Mouse (Mus musculus) lung, postnatal 0 days (tissue): Measurements from ENCODE around the gene Lasp1.

Experiments
- CTCF ChIP-seq: IDR thresholded peaks from 2 replicates; pipeline ENCODE4 v1.5.1; 2016; ENCODE audit warnings: antibody characterized with exemption, mild to moderate bottlenecking
- EP300 ChIP-seq: IDR thresholded peaks from 2 replicates; pipeline ENCODE4 v1.6.1; 2016; ENCODE audit warnings: antibody characterized with exemption, mild to moderate bottlenecking, control low read depth

- TF ChIP-seq CTCF: no peak
- TF ChIP-seq EP300: no peak
Measured at GRCm38 (mm10) chr11:97769704-97770103, 29.1 kb upstream of the Lasp1 start.
